Mouse (Mus musculus) embryonic facial prominence, embryonic 13.5 days (tissue): ENCODE measurements at regions not wholly inside any gene's neighbourhood (a gene's known extent, or its start where the extent isn't known, plus 50 kb on each side); places are given as distances from the start of the nearest gene placed in this dataset.

Source experiments
- ATAC-seq: fragments of 200-750 bp; cut with Nextera tagmentation; 2 replicates; pipeline ENCODE4 v1.8.0; 2017; ENCODE audit warnings: low read depth; ENCODE audit not compliant: insufficient number of reproducible peaks, insufficient read depth, low FRiP score, low TSS enrichment
- H3K27ac ChIP-seq: fragments of 300-500 bp; sonication (generic); 2 replicates; pipeline ENCODE4 v1.5.1; 2015; ENCODE audit warnings: moderate library complexity, mild to moderate bottlenecking, inconsistent platforms
- H3K27me3 ChIP-seq: fragments of 300-500 bp; sonication (generic); 2 replicates; pipeline ENCODE4 v1.6.1; 2015; ENCODE audit warnings: mild to moderate bottlenecking, inconsistent platforms
- H3K36me3 ChIP-seq: fragments of 300-500 bp; sonication (generic); 2 replicates; pipeline ENCODE4 v1.6.1; 2015; ENCODE audit warnings: mild to moderate bottlenecking, inconsistent platforms
- H3K4me1 ChIP-seq: fragments of 300-500 bp; sonication (generic); 2 replicates; pipeline ENCODE4 v1.6.1; 2015; ENCODE audit warnings: inconsistent platforms
- H3K4me2 ChIP-seq: fragments of 300-500 bp; sonication (generic); 2 replicates; pipeline ENCODE4 v1.6.1; 2015; ENCODE audit warnings: moderate library complexity, mild to moderate bottlenecking, inconsistent platforms
- H3K4me3 ChIP-seq: fragments of 300-500 bp; sonication (generic); 2 replicates; pipeline ENCODE4 v1.5.1; 2015; ENCODE audit warnings: mild to moderate bottlenecking, inconsistent platforms
- H3K9ac ChIP-seq: fragments of 300-500 bp; sonication (generic); 2 replicates; pipeline ENCODE4 v1.6.1; 2015; ENCODE audit warnings: mild to moderate bottlenecking, inconsistent platforms
- H3K9me3 ChIP-seq: fragments of 300-500 bp; sonication (generic); 2 replicates; pipeline ENCODE4 v1.6.1; 2016; ENCODE audit warnings: inconsistent platforms
- WGBS: fragments of 180-500 bp; shearing (Covaris S2); methylation state at CpG from one replicate; pipeline ENCODE4 v1.1.7; 2015; ENCODE audit warnings: mixed read lengths; 5-methylcytosine and 5-hydroxymethylcytosine counted together

- 73% methylated on average over 4 of the region's 4 CpGs for WGBS
- Histone ChIP-seq H3K4me3 (no peak overlapping the region), H3K27ac (no peak overlapping the region), H3K4me2 (no peak overlapping the region), H3K4me1 (no peaks in the 10 kb centered on the region), H3K27me3 (no peaks in the 10 kb centered on the region), H3K9ac (no peak overlapping the region), H3K9me3 (no peaks in the 10 kb centered on the region), H3K36me3 (no peaks in the 10 kb centered on the region)
- no peak for ATAC-seq
These were observed 134.9 kb upstream of the Meis1 start for GRCm38 (mm10) chr11:19153714-19154113.

DNA sequence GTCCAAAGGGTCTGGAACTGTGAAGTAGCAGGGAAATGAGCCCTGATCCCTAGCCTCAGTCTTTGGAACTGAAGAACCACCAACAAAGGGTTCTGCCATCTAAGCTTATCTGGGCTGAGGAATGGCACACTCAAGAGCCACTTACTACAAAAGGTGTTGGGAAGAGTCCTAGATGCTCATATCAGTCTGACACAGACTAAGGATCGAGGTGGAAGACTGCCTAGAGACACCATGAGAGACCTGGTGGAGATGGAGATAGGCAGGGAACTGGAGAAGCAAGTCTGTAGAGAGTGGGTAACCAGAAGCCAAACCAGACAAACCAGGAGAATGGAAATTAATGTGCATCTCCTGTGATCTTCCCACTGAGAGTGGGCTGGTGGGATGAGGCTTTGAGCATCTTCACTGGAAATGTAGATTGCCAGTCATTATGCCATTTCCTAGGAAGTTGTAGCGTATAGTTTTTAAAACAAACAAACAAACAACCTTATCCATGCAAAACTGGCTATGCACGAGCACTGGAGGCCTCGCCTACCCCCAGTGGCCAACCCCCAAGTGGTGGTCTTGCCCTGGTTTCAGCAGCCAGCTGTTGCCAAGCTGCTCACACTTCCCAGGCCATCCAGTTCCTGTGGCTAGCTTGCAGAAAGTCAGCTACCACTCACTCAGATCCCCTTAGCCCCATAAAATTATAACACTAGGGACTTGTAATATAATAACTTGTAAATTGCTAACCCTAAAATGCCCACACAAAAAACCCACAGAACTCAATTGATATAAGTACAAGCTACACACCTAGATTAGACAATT, 136.2 kb upstream of the Meis1 start:
- Histone ChIP-seq H3K9ac (no peak overlapping the region), H3K27me3 (no peaks in the 10 kb centered on the region), H3K4me2 (no peak overlapping the region), H3K4me1 (peaks cover 4% of the 10 kb centered on the region; the same call in 1 of the 2 replicates), H3K4me3 (no peak overlapping the region), H3K9me3 (no peaks in the 10 kb centered on the region), H3K36me3 (no peaks in the 10 kb centered on the region), H3K27ac (no peak overlapping the region)
- ATAC-seq: no peak
- 88% methylated on average over 4 of the region's 4 CpGs for WGBS

DNA sequence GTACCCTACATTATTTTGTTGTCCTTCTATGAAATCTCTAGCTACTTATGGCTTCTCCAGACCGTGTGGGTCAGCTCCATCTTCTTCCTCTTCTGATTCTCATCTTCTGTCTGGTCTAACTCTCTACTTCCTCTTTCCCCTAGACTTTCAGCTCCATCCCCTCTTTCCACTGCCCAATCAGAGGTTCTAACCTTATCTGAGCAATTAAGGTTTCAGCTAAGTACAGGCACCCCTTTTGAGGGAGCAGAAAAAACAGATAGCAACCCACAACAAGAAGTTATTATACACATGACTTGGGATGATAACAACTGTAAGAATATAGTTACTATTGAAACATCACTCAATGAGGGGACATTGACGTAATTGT, 136.8 kb upstream of the Meis1 start:
- Histone ChIP-seq H3K4me2 (no peak overlapping the region), H3K27ac (no peak overlapping the region), H3K4me1 (peaks cover 7% of the 10 kb centered on the region; the same call in 1 of the 2 replicates), H3K9me3 (no peaks in the 10 kb centered on the region), H3K9ac (no peak overlapping the region), H3K36me3 (no peaks in the 10 kb centered on the region), H3K4me3 (no peak overlapping the region), H3K27me3 (no peaks in the 10 kb centered on the region)
- ATAC-seq: no peak
- 88% methylated on average over 2 of the region's 2 CpGs for WGBS

DNA sequence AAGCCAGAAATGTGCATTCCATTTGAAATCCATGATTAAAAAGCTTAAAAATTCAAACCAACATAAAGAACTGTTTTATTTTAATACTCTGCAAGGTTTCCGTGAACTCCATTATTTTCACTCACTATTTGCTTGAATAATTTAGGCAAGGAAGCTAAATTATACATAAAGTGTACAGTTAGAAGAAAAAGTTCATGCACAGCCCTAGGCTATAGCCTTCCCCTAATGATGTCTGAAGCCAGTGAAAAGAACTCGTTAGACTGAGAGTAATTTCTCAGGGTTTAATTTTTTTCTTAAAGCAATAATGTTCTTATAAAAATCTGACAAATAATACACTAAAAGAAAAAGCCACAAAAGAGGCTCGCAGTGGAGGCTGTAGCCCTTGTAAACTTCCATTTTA, 141.4 kb upstream of the Meis1 start:
- Histone ChIP-seq H3K9ac (no peak overlapping the region), H3K27ac (no peak overlapping the region), H3K4me1 (peaks cover 9% of the 10 kb centered on the region; the same call in 1 of the 2 replicates), H3K4me2 (no peak overlapping the region), H3K4me3 (no peak overlapping the region), H3K9me3 (no peaks in the 10 kb centered on the region), H3K36me3 (no peaks in the 10 kb centered on the region), H3K27me3 (no peaks in the 10 kb centered on the region)
- no peak for ATAC-seq
- WGBS: 37% methylated on average over 3 of the region's 3 CpGs

DNA sequence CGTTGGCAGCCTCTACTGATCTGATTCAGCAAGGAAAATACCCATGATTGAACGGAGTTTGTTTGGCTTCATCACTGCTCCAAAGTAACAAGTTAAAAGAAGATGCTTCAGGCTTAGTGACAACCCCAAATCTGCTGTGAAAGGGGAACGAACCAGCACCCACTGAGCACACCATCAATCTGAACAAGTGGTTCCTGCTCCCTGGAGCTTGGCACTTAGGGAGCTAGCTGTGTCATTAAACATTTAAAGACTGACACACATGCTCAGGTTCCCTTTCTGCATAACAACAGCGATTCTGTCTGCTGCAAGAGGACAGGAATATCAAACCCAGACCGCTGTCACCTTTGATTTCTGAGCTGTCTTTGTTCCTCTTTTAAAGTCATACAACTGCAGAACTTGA, 141.9 kb upstream of the Meis1 start:
- no peak overlapping the region for H3K9ac ChIP-seq
- H3K36me3 ChIP-seq: no peaks in the 10 kb centered on the region
- no peak overlapping the region for H3K4me3 ChIP-seq
- H3K27ac ChIP-seq: no peak overlapping the region
- 34% methylated on average over 5 of the region's 5 CpGs for WGBS
- H3K4me2 ChIP-seq: no peak overlapping the region
- ATAC-seq: no peak
- no peaks in the 10 kb centered on the region for H3K27me3 ChIP-seq
- H3K9me3 ChIP-seq: no peaks in the 10 kb centered on the region
- H3K4me1 ChIP-seq: peaks cover 9% of the 10 kb centered on the region; the same call in 1 of the 2 replicates

DNA sequence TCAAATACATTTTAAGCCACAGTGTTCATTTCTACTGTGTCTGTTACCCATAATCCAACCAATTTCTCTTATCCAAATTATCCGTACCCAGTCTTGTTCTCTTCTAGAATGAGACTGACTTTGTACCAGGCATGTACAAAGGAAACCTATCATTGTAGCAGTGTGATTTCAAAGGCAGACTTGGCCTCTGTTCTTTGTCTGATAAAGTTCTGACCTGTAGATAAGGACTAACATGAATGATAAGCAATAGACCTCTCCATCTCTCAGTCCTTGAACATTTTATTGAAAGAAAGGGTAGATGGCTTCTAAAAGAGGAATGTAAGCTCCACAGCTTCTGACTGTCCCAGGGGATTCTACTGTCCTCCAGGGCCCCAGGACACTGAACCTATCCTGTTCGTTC, 152.2 kb upstream of the Meis1 start:
- ATAC-seq: no peak
- Histone ChIP-seq H3K4me3 (no peak overlapping the region), H3K27ac (no peak overlapping the region), H3K9ac (no peak overlapping the region), H3K27me3 (no peaks in the 10 kb centered on the region), H3K9me3 (no peaks in the 10 kb centered on the region), H3K36me3 (no peaks in the 10 kb centered on the region), H3K4me1 (no peaks in the 10 kb centered on the region), H3K4me2 (no peak overlapping the region)
- WGBS: 72% methylated on average over 2 of the region's 2 CpGs

GRCm38 (mm10) chr11:19174305-19175017, 155.7 kb upstream of the Meis1 start:
- no peaks in the 10 kb centered on the region for H3K4me1 ChIP-seq
- H3K9me3 ChIP-seq: no peaks in the 10 kb centered on the region
- H3K9ac ChIP-seq: no peak overlapping the region
- H3K4me2 ChIP-seq: no peak overlapping the region
- no peak for ATAC-seq
- WGBS: 81% methylated on average over 13 of the region's 13 CpGs
- H3K36me3 ChIP-seq: no peaks in the 10 kb centered on the region
- H3K4me3 ChIP-seq: no peak overlapping the region
- H3K27ac ChIP-seq: no peak overlapping the region
- H3K27me3 ChIP-seq: no peaks in the 10 kb centered on the region

GRCm38 (mm10) chr11:19179290-19179689, 160.5 kb upstream of the Meis1 start:
- H3K4me1 ChIP-seq: no peaks in the 10 kb centered on the region
- no peak overlapping the region for H3K9ac ChIP-seq
- no peak overlapping the region for H3K4me3 ChIP-seq
- no peaks in the 10 kb centered on the region for H3K36me3 ChIP-seq
- no peak overlapping the region for H3K4me2 ChIP-seq
- 96% methylated on average over 1 of the region's 1 CpGs for WGBS
- H3K27me3 ChIP-seq: no peaks in the 10 kb centered on the region
- no peak for ATAC-seq
- no peak overlapping the region for H3K27ac ChIP-seq
- no peaks in the 10 kb centered on the region for H3K9me3 ChIP-seq

DNA sequence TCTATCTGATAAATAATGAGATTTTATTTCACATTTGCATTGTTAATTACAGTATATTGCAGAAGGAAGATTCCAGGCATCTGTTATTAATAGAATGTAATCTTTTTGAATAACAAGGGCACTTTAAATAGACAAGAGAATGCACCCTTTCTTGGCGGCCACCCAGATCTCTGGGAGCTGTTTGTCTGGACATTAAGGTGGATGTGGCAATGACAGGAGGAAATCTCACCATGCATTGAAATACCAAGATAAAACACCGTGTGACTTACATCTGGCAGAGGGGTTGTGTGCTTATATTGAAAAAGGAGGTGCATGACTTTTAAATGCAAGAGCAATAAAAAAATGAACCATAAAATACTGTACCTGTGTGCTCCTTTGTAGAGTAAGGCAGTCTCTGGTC, 171.0 kb upstream of the Meis1 start:
- no peak overlapping the region for H3K4me3 ChIP-seq
- no peak overlapping the region for H3K4me2 ChIP-seq
- H3K9me3 ChIP-seq: no peaks in the 10 kb centered on the region
- no peak overlapping the region for H3K27ac ChIP-seq
- no peaks in the 10 kb centered on the region for H3K4me1 ChIP-seq
- no peak for ATAC-seq
- 57% methylated on average over 2 of the region's 2 CpGs for WGBS
- H3K36me3 ChIP-seq: no peaks in the 10 kb centered on the region
- H3K27me3 ChIP-seq: no peaks in the 10 kb centered on the region
- H3K9ac ChIP-seq: no peak overlapping the region

DNA sequence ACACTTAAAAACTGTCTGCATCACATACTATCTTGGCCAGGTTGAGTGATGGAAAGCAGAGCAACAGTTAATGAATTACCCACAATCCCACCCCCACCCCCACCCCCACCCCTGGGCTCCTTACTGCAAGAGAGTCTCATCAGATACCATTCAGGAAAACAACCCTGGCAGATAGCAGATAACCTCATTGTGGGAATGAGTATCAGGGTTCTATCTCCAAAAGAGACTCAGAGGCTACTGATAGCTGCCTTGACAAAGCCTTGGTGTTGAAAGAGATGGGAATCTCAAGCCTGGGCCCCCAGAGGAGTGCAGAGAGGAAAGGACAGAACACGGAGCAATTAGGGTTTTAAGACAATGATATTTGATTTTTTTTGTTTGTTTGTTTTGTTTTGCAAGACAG, 175.7 kb upstream of the Meis1 start:
- no peaks in the 10 kb centered on the region for H3K9me3 ChIP-seq
- H3K4me2 ChIP-seq: no peak overlapping the region
- H3K4me1 ChIP-seq: no peaks in the 10 kb centered on the region
- H3K27ac ChIP-seq: no peak overlapping the region
- 63% methylated on average over 1 of the region's 1 CpGs for WGBS
- H3K4me3 ChIP-seq: no peak overlapping the region
- no peak for ATAC-seq
- no peaks in the 10 kb centered on the region for H3K27me3 ChIP-seq
- H3K36me3 ChIP-seq: no peaks in the 10 kb centered on the region
- H3K9ac ChIP-seq: no peak overlapping the region

- H3K4me1 ChIP-seq: no peaks in the 10 kb centered on the region
- H3K27me3 ChIP-seq: no peaks in the 10 kb centered on the region
- no peak overlapping the region for H3K9ac ChIP-seq
- H3K27ac ChIP-seq: no peak overlapping the region
- H3K4me3 ChIP-seq: no peak overlapping the region
- no peak for ATAC-seq
- no peak overlapping the region for H3K4me2 ChIP-seq
- H3K9me3 ChIP-seq: no peaks in the 10 kb centered on the region
- H3K36me3 ChIP-seq: no peaks in the 10 kb centered on the region
- 91% methylated on average over 1 of the region's 1 CpGs for WGBS
These were observed 179.0 kb upstream of the Meis1 start for GRCm38 (mm10) chr11:19197790-19198189.
